Mouse (Mus musculus) heart, postnatal 10 days (tissue): ENCODE data around the gene Klhdc9. TPM values are rescaled to one million over a fixed set of nuclear protein-coding genes. Genes with fewer than 3 reads are reported as not detected.

Experiments used
- DNase-seq, 2 experiments: peaks; one replicate each; pipeline ENCODE4 v3.0.0; 2021
- intact Hi-C: fragments of 180-260 bp; cut with DNase I; formaldehyde crosslinking; loops from one replicate; pipeline ENCODE4 v1.15.1; 2025
- total RNA-seq, 2 experiments: library from RNA; stranded (reverse); gene quantifications; 2 replicates each; pipeline ENCODE4 v1.2.3; 2021

Gene Klhdc9
- total RNA-seq, 2 experiments from 2014 or later = 0.60 to 0.65 TPM

DNA sequence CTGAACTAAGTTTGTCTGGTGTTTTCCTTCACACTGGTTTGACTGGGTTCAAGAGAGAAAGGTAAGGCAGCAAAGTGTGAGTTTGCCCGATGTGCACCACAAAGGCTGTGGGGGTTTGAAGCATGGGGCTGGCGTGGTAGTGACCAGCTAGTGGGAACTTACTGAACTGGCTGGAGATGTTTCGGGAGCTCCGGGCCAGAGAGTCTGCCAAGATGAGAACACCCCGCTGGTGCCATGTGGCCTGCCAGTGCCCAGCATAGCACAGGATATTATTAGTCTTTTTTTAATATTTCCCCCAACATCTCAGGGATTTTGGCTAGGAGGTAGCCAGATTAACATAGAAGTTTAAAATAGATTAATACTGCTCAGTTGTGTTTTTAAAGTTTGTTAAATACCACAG lies 40.4 kb downstream of the Klhdc9 start:
- intact Hi-C loops = loop anchor here (2.0 kb wide), 1 partner anchor 61 kb away; no protein-coding TSS in a partner anchor
- no peak for DNase-seq

DNA sequence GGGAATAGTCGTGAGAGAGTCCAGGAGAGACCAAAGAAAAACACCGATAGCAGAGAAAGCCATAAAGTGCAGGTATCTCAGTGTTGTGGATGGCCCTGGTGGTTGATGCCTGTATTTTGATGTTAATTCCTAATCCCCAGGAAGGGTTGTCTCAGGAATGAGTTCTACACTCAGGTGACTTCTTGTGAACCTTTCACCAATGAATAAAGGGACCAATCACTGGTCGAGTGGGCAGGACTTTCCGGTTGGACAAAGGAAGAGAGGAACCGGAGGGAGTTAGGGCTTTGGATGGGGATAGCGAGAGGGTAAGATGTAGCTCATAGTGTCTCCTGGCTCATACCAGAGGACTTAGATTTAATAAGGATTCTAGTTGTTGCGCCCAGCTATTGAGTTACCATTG lies 40.9 kb downstream of the Klhdc9 start:
- intact Hi-C loops = loop anchor here (2.0 kb wide), 1 partner anchor 61 kb away; no protein-coding TSS in a partner anchor
- DNase-seq = no peak

DNA sequence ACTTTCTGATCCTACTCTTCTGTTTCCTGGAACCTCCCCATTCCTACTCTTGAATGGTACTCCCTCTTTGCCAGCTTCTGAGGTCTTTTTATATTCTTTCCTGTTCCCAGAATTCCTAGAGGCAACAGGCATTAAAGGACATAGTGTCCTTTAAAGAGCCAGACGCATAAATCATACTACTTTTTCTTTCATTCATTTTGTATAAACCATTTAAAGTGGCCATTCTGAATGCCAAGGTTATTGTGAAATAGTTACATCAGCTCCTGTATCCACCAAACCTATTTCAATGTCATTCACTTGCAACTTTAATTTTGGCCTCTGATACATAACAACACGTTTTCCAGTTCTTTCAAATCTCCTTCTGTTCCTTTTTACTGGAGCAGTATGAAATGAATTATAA lies 51.3 kb downstream of the Klhdc9 start:
- DNase-seq = no peak
- intact Hi-C loops = no loop called here

Other genes starting within 250 kb of the Klhdc9 start
- gene Cfap126, start 246.9 kb downstream of the Klhdc9 start, total RNA-seq = 1 to 10 TPM in 1 of 2 experiments, under 1 TPM in 1; 0.67 to 1.6 TPM
- 1,000 to 10,000 TPM in 1 of 2 experiments, 100 to 1,000 TPM in 1; 973 to 1,003 TPM for gene Sdhc, start 210.2 kb downstream of the Klhdc9 start, total RNA-seq
- 10 to 100 TPM; 11.0 to 18.1 TPM for gene Mpz, start 210.1 kb downstream of the Klhdc9 start, total RNA-seq
- 100 to 1,000 TPM; 136 to 146 TPM for gene Pcp4l1, start 164.5 kb downstream of the Klhdc9 start, total RNA-seq
- gene Nr1i3, start 146.8 kb downstream of the Klhdc9 start, total RNA-seq = not detected
- gene Tomm40l, start 138.3 kb downstream of the Klhdc9 start, total RNA-seq = 10 to 100 TPM; 88.9 to 95.9 TPM
- 1 to 10 TPM; 2.3 to 4.2 TPM for gene Apoa2, start 135.7 kb downstream of the Klhdc9 start, total RNA-seq
- gene Fcer1g, start 126.4 kb downstream of the Klhdc9 start, total RNA-seq = 1 to 10 TPM; 9.0 to 9.6 TPM
- 1 to 10 TPM; 5.1 to 7.8 TPM for gene Adamts4, start 110.4 kb downstream of the Klhdc9 start, total RNA-seq
- gene Ndufs2, start 109.4 kb downstream of the Klhdc9 start, total RNA-seq = 1,000 to 10,000 TPM; 1,054 to 1,076 TPM
- gene B4galt3, start 90.5 kb downstream of the Klhdc9 start, total RNA-seq = 10 to 100 TPM; 28.0 to 28.6 TPM
- gene Ppox, start 79.6 kb downstream of the Klhdc9 start, total RNA-seq = 10 to 100 TPM; 20.7 to 21.4 TPM
- gene Usp21, start 72.8 kb downstream of the Klhdc9 start, total RNA-seq = 10 to 100 TPM; 20.7 to 26.8 TPM
- gene Ufc1, start 65.8 kb downstream of the Klhdc9 start, total RNA-seq = 100 to 1,000 TPM; 101 to 112 TPM
- gene Dedd, start 31.7 kb downstream of the Klhdc9 start, total RNA-seq = 10 to 100 TPM; 23.6 to 26.3 TPM
- gene Nit1, start 15.2 kb downstream of the Klhdc9 start, total RNA-seq = 10 to 100 TPM; 20.9 to 22.1 TPM
- 10 to 100 TPM; 73.4 to 73.9 TPM for gene Pfdn2, start 15.1 kb downstream of the Klhdc9 start, total RNA-seq
- gene Nectin4, start 9.3 kb upstream of the Klhdc9 start, total RNA-seq = under 1 TPM in 1 of 2 experiments, not detected in 1; 0.22 TPM
- gene Arhgap30, start 28.2 kb upstream of the Klhdc9 start, total RNA-seq = 1 to 10 TPM; 2.1 to 2.5 TPM
- 10 to 100 TPM; 50.4 to 51.3 TPM for gene Usf1, start 50.5 kb upstream of the Klhdc9 start, total RNA-seq
- gene Tstd1, start 58.1 kb upstream of the Klhdc9 start, total RNA-seq = 1 to 10 TPM; 1.6 TPM
- 10 to 100 TPM; 59.4 to 65.1 TPM for gene F11r, start 76.7 kb upstream of the Klhdc9 start, total RNA-seq
- gene Alyref2, start 142.7 kb upstream of the Klhdc9 start, total RNA-seq = 1 to 10 TPM; 4.4 to 4.5 TPM
- gene Itln1, start 174.5 kb upstream of the Klhdc9 start, total RNA-seq = not detected
- gene Cd244a, start 198.4 kb upstream of the Klhdc9 start, total RNA-seq = under 1 TPM; 0.10 to 0.20 TPM
- under 1 TPM; 0.17 to 0.22 TPM for gene Ly9, start 246.6 kb upstream of the Klhdc9 start, total RNA-seq